ENCODE assay signal across 9 mouse cellular contexts in the genomic region with DNA sequence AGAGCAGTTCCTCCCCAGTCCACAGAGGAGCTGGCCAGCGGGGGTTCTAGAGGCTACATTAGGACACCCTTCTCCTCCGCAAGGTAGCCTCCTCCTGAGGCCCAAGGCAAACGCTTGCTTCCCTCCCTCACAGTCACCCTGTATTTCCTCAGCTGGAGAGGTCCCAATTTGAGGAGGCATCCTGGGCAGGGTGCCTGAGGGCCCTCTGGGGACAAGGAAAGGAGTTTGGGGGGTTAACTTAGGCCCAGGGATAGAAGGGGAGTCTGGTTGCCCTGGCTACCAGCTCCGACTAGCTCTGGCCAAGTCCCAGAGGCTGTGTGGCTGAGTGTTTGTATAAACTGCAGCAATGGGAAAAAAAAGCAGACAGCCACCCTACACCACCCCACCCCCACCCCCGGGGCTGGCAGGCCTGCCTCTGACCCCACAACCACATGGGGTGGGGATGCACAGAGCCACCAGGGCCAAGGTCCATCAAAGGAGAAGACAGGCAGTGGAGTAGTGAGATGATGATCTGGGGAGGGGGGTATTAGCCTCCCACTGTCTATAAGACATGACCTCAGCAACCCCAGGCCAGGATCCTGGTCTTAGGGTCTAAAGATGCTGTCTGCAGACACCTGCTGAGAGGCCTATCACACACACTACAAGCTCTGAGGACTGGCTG. TPM values are rescaled to one million over a fixed set of nuclear protein-coding genes. Genes with fewer than 3 reads are reported as not detected.
A peak's percentile ranks its signal among the peaks of the same experiment; 100 is the strongest.
DNase-seq lines count a peak whose midpoint lies in the region; ATAC-seq and TF ChIP-seq lines count a peak whose summit lies in the region.
"Had no signal": no experiment of that assay in that cellular context is flagged by ENCODE, and none has a peak within 500 bp of the region (broad histone marks: within the 10 kb centered on the region; RNA-seq: fewer than 3 reads in every experiment).

No protein-coding gene starts in this region.

- H3K27me3 ChIP-seq in neural tube, embryonic 11.5 days (ENCODE audit: control insufficient read depth, insufficient read depth, low read length): no peaks in the 10 kb centered on the region
- no peaks in the 10 kb centered on the region for H3K27me3 ChIP-seq in heart, postnatal 0 days (ENCODE audit: control insufficient read depth, insufficient read depth, low read length)
- no peaks in the 10 kb centered on the region for H3K27me3 ChIP-seq in liver, embryonic 14.5 days (ENCODE audit: control insufficient read depth, insufficient read depth, low read length)
- H3K27me3 ChIP-seq in neural tube, embryonic 15.5 days (replicated peaks): no peaks in the 10 kb centered on the region

- no peak overlapping the region for H3K4me3 ChIP-seq in neural tube, embryonic 11.5 days (ENCODE audit: low read depth, low read length)
- H3K4me3 ChIP-seq in heart, postnatal 0 days (ENCODE audit: low read depth, low read length): no peak overlapping the region
- no peak overlapping the region for H3K4me3 ChIP-seq in liver, embryonic 14.5 days (ENCODE audit: insufficient read depth in 1 of 2, low read depth in 2 of 2, low read length in 2 of 2)
- no peak overlapping the region for H3K4me3 ChIP-seq in neural tube, embryonic 15.5 days (replicated peaks)

- H3K4me2 ChIP-seq in neural tube, embryonic 11.5 days (ENCODE audit: low read depth): no peak overlapping the region
- no peak overlapping the region for H3K4me2 ChIP-seq in heart, postnatal 0 days (ENCODE audit: low read depth, low read length)
- peak overlapping the region; percentile 36 for H3K4me2 ChIP-seq in liver, embryonic 14.5 days (ENCODE audit: low read depth)
- H3K4me2 ChIP-seq in neural tube, embryonic 15.5 days: 0 out of 2 replicates have a peak overlapping the region, but pooled peaks have one; percentile 9

- 38% methylated on average over 5 of the region's 5 CpGs for WGBS in neural tube, embryonic 11.5 days
- WGBS in heart, postnatal 0 days: 48% methylated on average over 5 of the region's 5 CpGs
- WGBS in liver, embryonic 14.5 days (ENCODE audit: insufficient replicate concordance): 43% methylated on average over 5 of the region's 5 CpGs
- WGBS in neural tube, embryonic 15.5 days: 42% methylated on average over 5 of the region's 5 CpGs

- no peak for TF ChIP-seq EP300 in heart, postnatal 0 days (IDR thresholded peaks at IDR 0.05; ENCODE audit: low read depth)
- TF ChIP-seq EP300 in liver, embryonic 14.5 days (IDR thresholded peaks at IDR 0.05; ENCODE audit: low read depth): no peak

- H3K36me3 ChIP-seq in neural tube, embryonic 11.5 days (ENCODE audit: control insufficient read depth, insufficient read depth, low read length): no peaks in the 10 kb centered on the region; the same call in 1 of the 2 replicates
- no peaks in the 10 kb centered on the region for H3K36me3 ChIP-seq in heart, postnatal 0 days (replicated peaks; ENCODE audit: control insufficient read depth, insufficient read depth, low read length)
- H3K36me3 ChIP-seq in liver, embryonic 14.5 days (replicated peaks; ENCODE audit: control insufficient read depth, insufficient read depth, low read depth): no peaks in the 10 kb centered on the region
- H3K36me3 ChIP-seq in neural tube, embryonic 15.5 days: no peaks in the 10 kb centered on the region; the same call in 1 of the 2 replicates

- peak overlapping the region; percentile 24 for H3K9ac ChIP-seq in neural tube, embryonic 11.5 days (ENCODE audit: low read length)
- no peak overlapping the region for H3K9ac ChIP-seq in heart, postnatal 0 days (replicated peaks; ENCODE audit: low read depth, low read length)
- H3K9ac ChIP-seq in liver, embryonic 14.5 days (replicated peaks): no peak overlapping the region
- no peak overlapping the region for H3K9ac ChIP-seq in neural tube, embryonic 15.5 days (replicated peaks)

- no peak for ATAC-seq in neural tube, embryonic 11.5 days (ENCODE audit: insufficient read depth, low FRiP score, low TSS enrichment)
- peak; percentile 3; the same call in 1 of the 2 replicates for ATAC-seq in heart, postnatal 0 days (ENCODE audit: insufficient read depth, low read depth)
- ATAC-seq in liver, embryonic 14.5 days (ENCODE audit: insufficient read depth): peak; percentile 15; the same call in 1 of the 2 replicates
- peak; percentile 36 for ATAC-seq in neural tube, embryonic 15.5 days (ENCODE audit: low FRiP score)

- H3K4me1 ChIP-seq in neural tube, embryonic 11.5 days (ENCODE audit: control insufficient read depth, insufficient read depth, low read length): peaks cover 3% of the 10 kb centered on the region; the same call in 1 of the 2 replicates
- 0 out of 2 replicates have a peak, but pooled peaks cover 6% of the 10 kb centered on the region for H3K4me1 ChIP-seq in heart, postnatal 0 days (ENCODE audit: control insufficient read depth, insufficient read depth)
- peaks cover 0 to 33% of the 10 kb centered on the region in 2 experiments; a peak in 3 of 4 replicates for H3K4me1 ChIP-seq in liver, embryonic 14.5 days (replicated peaks; ENCODE audit: control insufficient read depth in 2 of 2, insufficient read depth in 2 of 2, low read length in 1 of 2)
- peaks cover 18% of the 10 kb centered on the region for H3K4me1 ChIP-seq in neural tube, embryonic 15.5 days

- TF ChIP-seq CTCF in heart, postnatal 0 days (IDR thresholded peaks at IDR 0.05; ENCODE audit: low read depth): no peak
- TF ChIP-seq CTCF in liver, embryonic 14.5 days (IDR thresholded peaks at IDR 0.05; ENCODE audit: low read depth): no peak

- 0 out of 2 replicates have a peak overlapping the region, but pooled peaks have one; percentile 20 for H3K27ac ChIP-seq in neural tube, embryonic 11.5 days (ENCODE audit: low read depth, low read length)
- peak overlapping the region; percentile 70 for H3K27ac ChIP-seq in heart, postnatal 0 days (ENCODE audit: low read depth)
- peak overlapping the region; percentile 22; the same call in 1 of the 2 replicates for H3K27ac ChIP-seq in liver, embryonic 14.5 days
- H3K27ac ChIP-seq in neural tube, embryonic 15.5 days (replicated peaks): peak overlapping the region; percentile 57

- no peak for DNase-seq in neural tube, embryonic 11.5 days (ENCODE audit: low spot score)
- DNase-seq in neural tube, embryonic 10.5 days (ENCODE audit: extremely low spot score, low spot score): no peak
- DNase-seq in heart, postnatal 0 days (ENCODE audit: low spot score): no peak
- DNase-seq in liver, embryonic 14.5 days (ENCODE audit: low read depth in 3 of 3, low spot score in 3 of 3): no peak
- DNase-seq in spleen, adult 18-20 months: no peak
- no peak for DNase-seq in urinary bladder, postnatal 25 days (ENCODE audit: low spot score)
- DNase-seq in gastrocnemius, adult 8-10 months (ENCODE audit: low spot score in 2 of 2): no peak

- no peaks in the 10 kb centered on the region for H3K9me3 ChIP-seq in neural tube, embryonic 11.5 days (ENCODE audit: control insufficient read depth, low read length)
- no peaks in the 10 kb centered on the region for H3K9me3 ChIP-seq in heart, postnatal 0 days (replicated peaks; ENCODE audit: control insufficient read depth, low read length)
- H3K9me3 ChIP-seq in liver, embryonic 14.5 days (ENCODE audit: control insufficient read depth, low read length): no peaks in the 10 kb centered on the region
- H3K9me3 ChIP-seq in neural tube, embryonic 15.5 days (replicated peaks): no peaks in the 10 kb centered on the region

RNA-seq across cellular contexts. Expression of a gene that starts 12.5 kb away (rescaled TPM):
- 2.4 TPM in 2 replicates for polyA plus RNA-seq in neural tube, embryonic 11.5 days (2014; fragmentation: Nextera tagmentation; extraction: Ambion mirVana)
- total RNA-seq in heart, postnatal 0 days (2014; rRNA removed; ENCODE audit: low replicate concordance): 38.2 and 39.1 TPM in 2 replicates
- 23.0 and 23.7 TPM in 2 replicates for polyA plus RNA-seq in heart, postnatal 0 days (2015; fragmentation: Nextera tagmentation; extraction: Ambion mirVana)
- polyA plus RNA-seq in liver, embryonic 14.5 days (2012; rRNA removed): 14.6 and 14.7 TPM in 2 replicates
- 18.4 and 20.1 TPM in 2 replicates for polyA plus RNA-seq in liver, embryonic 14.5 days (2014; fragmentation: Nextera tagmentation; extraction: Ambion mirVana)
- polyA plus RNA-seq in neural tube, embryonic 15.5 days (2015; fragmentation: Nextera tagmentation; extraction: Ambion mirVana): 2.6 and 3.0 TPM in 2 replicates
- total RNA-seq in gastrocnemius, adult 8-10 months (2022): 10 to 100 TPM; 20.9 to 28.6 (median 25.4) TPM

RNA-seq across cellular contexts. Expression of a gene that starts 12.6 kb away (rescaled TPM):
- not detected in 2 replicates for polyA plus RNA-seq in neural tube, embryonic 11.5 days (2014; fragmentation: Nextera tagmentation; extraction: Ambion mirVana)
- not detected in 2 replicates for total RNA-seq in heart, postnatal 0 days (2014; rRNA removed; ENCODE audit: low replicate concordance)
- not detected in 2 replicates for polyA plus RNA-seq in heart, postnatal 0 days (2015; fragmentation: Nextera tagmentation; extraction: Ambion mirVana)
- polyA plus RNA-seq in liver, embryonic 14.5 days (2012; rRNA removed): 0.03 and 0.05 TPM in 2 replicates
- polyA plus RNA-seq in liver, embryonic 14.5 days (2014; fragmentation: Nextera tagmentation; extraction: Ambion mirVana): not detected in 2 replicates
- 2.1 TPM in 1 of 2 replicates, not detected in the other for polyA plus RNA-seq in neural tube, embryonic 15.5 days (2015; fragmentation: Nextera tagmentation; extraction: Ambion mirVana)
- not detected for total RNA-seq in gastrocnemius, adult 8-10 months (2022)
- total RNA-seq: left cerebral cortex, postnatal 10 days had no signal

RNA-seq across cellular contexts. Expression of a gene that starts 13.8 kb away (rescaled TPM):
- polyA plus RNA-seq in neural tube, embryonic 11.5 days (2014; fragmentation: Nextera tagmentation; extraction: Ambion mirVana): 141 and 142 TPM in 2 replicates
- 120 and 123 TPM in 2 replicates for total RNA-seq in heart, postnatal 0 days (2014; rRNA removed; ENCODE audit: low replicate concordance)
- polyA plus RNA-seq in heart, postnatal 0 days (2015; fragmentation: Nextera tagmentation; extraction: Ambion mirVana): 88.6 and 97.6 TPM in 2 replicates
- 22.6 and 23.3 TPM in 2 replicates for polyA plus RNA-seq in liver, embryonic 14.5 days (2012; rRNA removed)
- 61.4 and 62.3 TPM in 2 replicates for polyA plus RNA-seq in liver, embryonic 14.5 days (2014; fragmentation: Nextera tagmentation; extraction: Ambion mirVana)
- polyA plus RNA-seq in neural tube, embryonic 15.5 days (2015; fragmentation: Nextera tagmentation; extraction: Ambion mirVana): 105 and 107 TPM in 2 replicates
- 10 to 100 TPM; 46.5 to 60.3 (median 57.4) TPM for total RNA-seq in gastrocnemius, adult 8-10 months (2022)

RNA-seq across cellular contexts. Expression of a gene that starts 39.6 kb away (rescaled TPM):
- 7.7 and 8.4 TPM in 2 replicates for polyA plus RNA-seq in neural tube, embryonic 11.5 days (2014; fragmentation: Nextera tagmentation; extraction: Ambion mirVana)
- 0.53 and 1.5 TPM in 2 replicates for total RNA-seq in heart, postnatal 0 days (2014; rRNA removed; ENCODE audit: low replicate concordance)
- polyA plus RNA-seq in heart, postnatal 0 days (2015; fragmentation: Nextera tagmentation; extraction: Ambion mirVana): 0.84 and 1.00 TPM in 2 replicates
- 3.0 and 3.1 TPM in 2 replicates for polyA plus RNA-seq in liver, embryonic 14.5 days (2012; rRNA removed)
- polyA plus RNA-seq in liver, embryonic 14.5 days (2014; fragmentation: Nextera tagmentation; extraction: Ambion mirVana): 2.2 and 2.7 TPM in 2 replicates
- polyA plus RNA-seq in neural tube, embryonic 15.5 days (2015; fragmentation: Nextera tagmentation; extraction: Ambion mirVana): 86.2 and 132 TPM in 2 replicates
- 1 to 10 TPM in 1 of 4 experiments, under 1 TPM in 3; 0.44 to 2.0 (median 0.64) TPM for total RNA-seq in gastrocnemius, adult 8-10 months (2022)

RNA-seq across cellular contexts. Expression of a gene that starts 40.0 kb away (rescaled TPM):
- 0.18 and 0.36 TPM in 2 replicates for polyA plus RNA-seq in neural tube, embryonic 11.5 days (2014; fragmentation: Nextera tagmentation; extraction: Ambion mirVana)
- 1.7 and 1.8 TPM in 2 replicates for total RNA-seq in heart, postnatal 0 days (2014; rRNA removed; ENCODE audit: low replicate concordance)
- polyA plus RNA-seq in heart, postnatal 0 days (2015; fragmentation: Nextera tagmentation; extraction: Ambion mirVana): 0.23 and 0.31 TPM in 2 replicates
- 0.93 and 1.1 TPM in 2 replicates for polyA plus RNA-seq in liver, embryonic 14.5 days (2012; rRNA removed)
- polyA plus RNA-seq in liver, embryonic 14.5 days (2014; fragmentation: Nextera tagmentation; extraction: Ambion mirVana): 1.0 and 1.3 TPM in 2 replicates
- polyA plus RNA-seq in neural tube, embryonic 15.5 days (2015; fragmentation: Nextera tagmentation; extraction: Ambion mirVana): 0.47 and 0.64 TPM in 2 replicates
- total RNA-seq in gastrocnemius, adult 8-10 months (2022): under 1 TPM in 2 of 4 experiments, not detected in 2; 0.15 to 0.27 TPM

Comparison
In these comparisons a context has a peak if more than half of its experiments do, and no peak if none do; other contexts are left out.
1. H3K4me2 ChIP-seq: peak in liver, embryonic 14.5 days (single experiment) and neural tube, embryonic 15.5 days (single experiment); none in neural tube, embryonic 11.5 days (single experiment) and heart, postnatal 0 days (single experiment).
2. H3K27ac ChIP-seq: peak in every context shown above with its lines; median percentile 70 in heart, postnatal 0 days; 57 in neural tube, embryonic 15.5 days; 22 in liver, embryonic 14.5 days; 20 in neural tube, embryonic 11.5 days.